Mouse (Mus musculus): Measurements from ENCODE around the gene Ltbp1. TPM values are rescaled to one million over a fixed set of nuclear protein-coding genes. Genes with fewer than 3 reads are reported as not detected.

The Ltbp1 gene
- polyA plus RNA-seq, 1 experiment from 2014 or later: 3.0 TPM

DNA sequence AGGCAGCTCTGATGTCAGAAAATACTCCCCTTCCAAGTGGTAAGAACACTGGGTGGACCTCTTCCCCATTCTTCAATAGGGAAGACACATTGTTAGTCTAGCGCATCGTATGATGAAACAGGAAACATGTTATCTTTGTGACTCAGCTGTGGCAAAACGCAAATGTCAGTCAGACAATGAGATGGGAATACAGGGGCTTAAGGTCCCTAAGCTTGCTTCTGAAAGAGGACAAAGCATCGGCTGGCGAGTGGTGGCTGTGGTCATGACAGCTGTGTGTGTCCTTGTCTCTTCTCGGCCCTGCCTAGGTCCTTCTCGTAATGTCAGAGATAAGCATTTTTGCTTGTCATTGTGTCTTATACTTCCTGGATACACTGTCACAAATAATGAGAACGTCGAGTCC is 194.3 kb downstream of the Ltbp1 start:
- Histone ChIP-seq H3K36me3 (ENCODE audit: poor library complexity, severe bottlenecking) (no peaks in the 10 kb centered on the region), H3K27me3 (no peaks in the 10 kb centered on the region), H3K4me3 (no peak overlapping the region), H3K4me1 (no peaks in the 10 kb centered on the region), H3K27ac (no peak overlapping the region), H3K9ac (no peak overlapping the region), H3K9me3 (replicated peaks) (no peaks in the 10 kb centered on the region), H3K4me2 (no peak overlapping the region)
- no peak for ATAC-seq
- 72% methylated on average over 9 of the region's 9 CpGs for WGBS

DNA sequence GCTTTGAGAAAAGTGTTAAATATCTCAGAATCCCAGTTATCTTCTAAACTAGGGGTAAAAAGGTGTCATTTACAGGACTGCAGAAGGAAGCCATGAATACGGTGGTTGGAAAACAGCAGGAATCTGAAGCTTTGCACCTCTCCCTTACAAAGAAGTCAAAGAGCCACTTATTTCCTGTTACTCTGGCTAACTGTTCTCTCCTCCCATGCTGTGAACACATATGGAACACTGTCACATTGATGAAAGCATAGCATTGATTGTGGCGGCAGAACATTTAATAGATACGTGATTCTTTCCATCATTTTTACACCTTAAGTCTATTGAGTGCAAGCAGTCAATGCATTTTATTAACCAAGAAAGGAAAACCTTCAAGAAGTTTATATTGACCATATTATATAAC is 196.9 kb downstream of the Ltbp1 start:
- Histone ChIP-seq H3K36me3 (ENCODE audit: poor library complexity, severe bottlenecking) (no peaks in the 10 kb centered on the region), H3K4me2 (no peak overlapping the region), H3K4me3 (no peak overlapping the region), H3K9ac (no peak overlapping the region), H3K27me3 (no peaks in the 10 kb centered on the region), H3K4me1 (no peaks in the 10 kb centered on the region), H3K9me3 (replicated peaks) (no peaks in the 10 kb centered on the region), H3K27ac (no peak overlapping the region)
- WGBS: 70% methylated on average over 3 of the region's 3 CpGs
- ATAC-seq: no peak

DNA sequence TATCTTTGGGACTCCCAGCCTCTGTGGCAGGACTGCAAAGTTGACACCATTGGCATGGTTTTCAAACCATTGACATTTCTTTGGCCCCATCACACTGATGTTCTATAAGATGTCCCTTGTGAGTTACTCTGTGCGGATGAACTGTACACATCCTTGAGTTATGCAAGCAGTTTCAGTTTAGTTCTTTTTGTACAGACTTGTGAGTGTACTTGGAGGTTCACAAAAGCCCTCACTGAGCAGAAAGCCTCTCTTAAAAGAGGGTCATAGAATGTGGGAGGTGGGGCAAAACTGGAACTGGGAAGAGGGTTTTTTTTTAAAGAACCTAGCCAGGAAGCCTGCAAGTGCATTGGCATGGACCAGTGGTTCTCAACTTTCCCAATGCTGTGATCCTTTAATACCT is 198.7 kb downstream of the Ltbp1 start:
- Histone ChIP-seq H3K4me1 (no peaks in the 10 kb centered on the region), H3K4me3 (no peak overlapping the region), H3K27ac (no peak overlapping the region), H3K9ac (no peak overlapping the region), H3K4me2 (no peak overlapping the region), H3K36me3 (ENCODE audit: poor library complexity, severe bottlenecking) (no peaks in the 10 kb centered on the region), H3K27me3 (no peaks in the 10 kb centered on the region), H3K9me3 (replicated peaks) (no peaks in the 10 kb centered on the region)
- 87% methylated on average over 1 of the region's 1 CpGs for WGBS
- ATAC-seq: no peak

DNA sequence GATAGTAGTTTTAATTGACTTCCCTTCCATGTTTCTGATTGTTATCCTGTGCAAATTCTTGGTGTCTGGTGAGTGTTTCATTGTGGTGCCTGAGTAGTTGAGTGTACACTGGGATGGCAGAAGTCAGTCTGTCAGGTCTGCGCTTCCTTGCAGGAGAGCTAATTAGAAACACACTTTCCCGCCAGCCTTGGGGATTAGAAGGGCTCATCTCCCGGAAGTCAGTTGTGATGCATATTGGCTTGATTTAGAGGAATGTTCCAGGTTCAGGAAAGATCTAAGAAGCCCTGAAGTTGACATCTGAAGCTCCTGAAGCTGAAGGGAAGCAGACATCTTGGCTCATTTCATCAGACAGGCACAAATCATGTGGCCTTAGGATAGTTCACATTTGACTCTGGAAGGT is 200.9 kb downstream of the Ltbp1 start:
- WGBS: 43% methylated on average over 3 of the region's 3 CpGs
- Histone ChIP-seq H3K27me3 (no peaks in the 10 kb centered on the region), H3K9ac (no peak overlapping the region), H3K36me3 (ENCODE audit: poor library complexity, severe bottlenecking) (no peaks in the 10 kb centered on the region), H3K9me3 (replicated peaks) (no peaks in the 10 kb centered on the region), H3K4me2 (no peak overlapping the region), H3K27ac (no peak overlapping the region), H3K4me1 (no peaks in the 10 kb centered on the region), H3K4me3 (no peak overlapping the region)
- no peak for ATAC-seq

DNA sequence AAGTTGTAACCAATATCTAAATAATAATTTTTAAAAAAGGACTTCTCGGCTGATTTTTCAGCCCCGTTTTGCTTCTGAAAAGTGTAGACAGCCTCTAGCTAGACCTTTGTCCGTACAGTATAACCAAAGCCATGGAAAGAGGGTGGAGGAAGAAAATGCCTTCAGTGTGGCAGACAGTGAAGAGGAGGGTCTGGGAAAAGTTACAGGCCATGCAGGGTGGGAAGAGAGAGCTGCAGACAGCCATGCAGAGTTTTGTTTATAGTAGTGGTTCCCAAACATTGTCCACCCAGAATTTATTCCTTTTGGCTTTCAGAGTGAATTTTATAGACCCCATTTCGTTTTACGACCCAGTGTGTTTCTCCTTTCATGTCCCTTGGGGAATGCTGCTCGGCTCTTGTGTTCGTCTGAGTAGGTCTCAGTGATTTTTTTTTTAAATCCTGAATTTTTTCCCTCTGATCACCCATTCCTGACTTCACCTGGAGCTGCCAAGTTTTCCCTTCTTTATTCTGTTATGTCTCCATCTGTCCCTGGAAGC is 202.9 kb downstream of the Ltbp1 start:
- Histone ChIP-seq H3K27me3 (no peaks in the 10 kb centered on the region), H3K4me2 (no peak overlapping the region), H3K9ac (no peak overlapping the region), H3K4me3 (no peak overlapping the region), H3K9me3 (replicated peaks) (no peaks in the 10 kb centered on the region), H3K4me1 (no peaks in the 10 kb centered on the region), H3K36me3 (ENCODE audit: poor library complexity, severe bottlenecking) (no peaks in the 10 kb centered on the region), H3K27ac (no peak overlapping the region)
- WGBS: 89% methylated on average over 7 of the region's 7 CpGs
- ATAC-seq: no peak

DNA sequence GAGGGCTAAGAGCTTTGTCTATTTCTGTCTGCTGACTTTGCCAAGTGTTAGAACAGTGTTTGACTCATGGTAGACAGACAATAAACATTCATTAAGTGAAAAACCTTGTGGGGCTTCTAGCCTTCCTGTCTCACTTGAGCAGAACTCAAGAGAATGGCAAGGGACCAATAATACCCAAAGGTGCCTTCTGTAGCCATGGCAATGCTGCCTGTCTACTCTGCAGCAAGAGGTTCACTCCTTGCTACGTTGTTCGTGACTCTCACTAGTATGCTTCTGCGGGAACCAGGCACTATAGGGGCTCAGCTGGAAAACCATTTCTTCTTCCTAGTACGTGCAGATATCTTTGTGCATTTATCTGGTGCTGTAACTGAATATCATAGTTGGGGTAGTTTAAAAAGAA is 205.2 kb downstream of the Ltbp1 start:
- Histone ChIP-seq H3K27ac (no peak overlapping the region), H3K4me3 (no peak overlapping the region), H3K9me3 (replicated peaks) (no peaks in the 10 kb centered on the region), H3K4me1 (no peaks in the 10 kb centered on the region), H3K36me3 (ENCODE audit: poor library complexity, severe bottlenecking) (no peaks in the 10 kb centered on the region), H3K27me3 (no peaks in the 10 kb centered on the region), H3K4me2 (no peak overlapping the region), H3K9ac (no peak overlapping the region)
- 89% methylated on average over 4 of the region's 4 CpGs for WGBS
- ATAC-seq: no peak

DNA sequence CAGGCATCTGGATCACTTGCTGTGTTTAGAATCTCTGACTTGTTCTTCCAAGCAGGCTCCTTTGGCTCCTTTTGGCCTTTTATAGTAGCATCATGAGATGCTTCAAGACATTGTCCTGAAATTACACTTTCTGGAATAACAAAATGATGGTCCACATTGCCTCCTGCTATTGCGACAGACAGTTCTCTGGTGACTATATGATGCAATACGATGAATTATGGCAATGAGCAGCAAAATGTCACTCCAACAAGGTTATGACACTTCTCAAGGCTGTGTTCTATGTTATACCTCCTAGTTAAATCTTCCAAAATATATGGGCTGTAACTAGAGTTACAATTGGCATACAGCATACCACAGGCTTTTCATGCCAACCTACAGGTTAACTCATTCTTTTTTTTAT is 211.0 kb downstream of the Ltbp1 start:
- H3K9ac ChIP-seq: no peak overlapping the region
- H3K27ac ChIP-seq: no peak overlapping the region
- 95% methylated on average over 2 of the region's 2 CpGs for WGBS
- no peaks in the 10 kb centered on the region for H3K4me1 ChIP-seq
- ATAC-seq: no peak
- no peaks in the 10 kb centered on the region for H3K27me3 ChIP-seq
- no peaks in the 10 kb centered on the region for H3K9me3 ChIP-seq (replicated peaks)
- no peak overlapping the region for H3K4me2 ChIP-seq
- no peaks in the 10 kb centered on the region for H3K36me3 ChIP-seq (ENCODE audit: poor library complexity, severe bottlenecking)
- H3K4me3 ChIP-seq: no peak overlapping the region

DNA sequence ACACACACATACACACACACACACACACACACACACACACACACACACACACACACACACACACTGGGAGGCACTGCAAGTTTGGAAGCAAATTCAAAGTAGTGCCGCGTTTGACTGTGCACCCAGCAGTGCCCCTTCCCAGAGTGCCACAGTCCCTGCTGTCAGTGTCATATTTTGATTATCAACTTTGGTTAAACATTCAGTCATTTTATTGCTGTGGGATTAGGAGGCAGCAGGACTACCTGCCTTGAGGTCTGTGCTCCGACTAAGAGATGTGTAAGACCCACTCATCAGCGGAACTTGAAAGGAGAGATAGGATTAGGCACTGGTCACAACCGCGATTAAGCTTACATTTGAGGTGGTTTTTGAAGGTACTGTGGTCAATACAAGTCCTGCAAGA is 213.3 kb downstream of the Ltbp1 start:
- Histone ChIP-seq H3K27me3 (no peaks in the 10 kb centered on the region), H3K4me1 (no peaks in the 10 kb centered on the region), H3K4me2 (no peak overlapping the region), H3K4me3 (no peak overlapping the region), H3K9me3 (replicated peaks) (no peaks in the 10 kb centered on the region), H3K36me3 (ENCODE audit: poor library complexity, severe bottlenecking) (no peaks in the 10 kb centered on the region), H3K27ac (no peak overlapping the region), H3K9ac (no peak overlapping the region)
- WGBS: 88% methylated on average over 6 of the region's 6 CpGs
- ATAC-seq: no peak

DNA sequence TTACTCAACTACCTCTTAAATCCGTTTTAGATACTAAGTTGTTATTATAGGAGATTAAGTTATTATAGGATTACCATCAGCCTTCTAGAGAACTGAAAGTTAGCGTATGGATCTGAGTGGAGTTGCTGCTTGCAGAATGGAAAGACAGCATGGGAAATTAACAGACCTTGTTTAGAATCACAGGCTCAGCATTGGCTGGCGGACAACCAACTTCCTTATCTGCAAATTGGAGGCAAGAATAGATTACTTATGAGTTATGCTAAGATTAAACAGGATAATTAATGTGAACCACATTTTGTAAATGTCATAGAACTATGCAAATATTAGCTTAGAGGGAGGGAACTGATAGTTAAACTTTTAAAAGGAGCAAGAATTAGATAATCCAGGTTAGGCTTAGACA is 223.0 kb downstream of the Ltbp1 start:
- Histone ChIP-seq H3K27me3 (no peaks in the 10 kb centered on the region), H3K4me2 (no peak overlapping the region), H3K9me3 (replicated peaks) (no peaks in the 10 kb centered on the region), H3K9ac (no peak overlapping the region), H3K27ac (no peak overlapping the region), H3K4me1 (no peaks in the 10 kb centered on the region), H3K36me3 (ENCODE audit: poor library complexity, severe bottlenecking) (no peaks in the 10 kb centered on the region), H3K4me3 (no peak overlapping the region)
- no peak for ATAC-seq
- 85% methylated on average over 3 of the region's 3 CpGs for WGBS

DNA sequence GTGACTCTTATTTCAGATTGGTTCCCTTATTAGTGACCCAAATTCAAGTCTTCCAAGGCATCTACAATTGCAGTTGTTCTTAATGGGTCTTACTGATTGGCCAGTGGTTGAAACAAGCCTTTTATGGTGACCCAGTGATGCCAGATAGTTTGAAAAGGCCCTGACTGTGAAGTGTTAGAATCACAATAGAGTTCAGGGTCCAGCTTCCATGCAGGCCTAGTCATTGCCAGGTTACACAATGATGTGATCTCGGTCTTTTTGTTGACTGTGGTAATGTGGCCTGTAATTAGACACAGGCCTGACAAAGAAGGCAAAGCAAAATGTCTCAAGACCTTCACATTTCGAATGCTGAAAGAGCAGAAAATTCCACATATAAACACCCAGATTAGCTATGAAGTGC is 227.8 kb downstream of the Ltbp1 start:
- Histone ChIP-seq H3K4me1 (no peaks in the 10 kb centered on the region), H3K4me3 (no peak overlapping the region), H3K4me2 (no peak overlapping the region), H3K9ac (no peak overlapping the region), H3K36me3 (ENCODE audit: poor library complexity, severe bottlenecking) (no peaks in the 10 kb centered on the region), H3K9me3 (replicated peaks) (no peaks in the 10 kb centered on the region), H3K27me3 (no peaks in the 10 kb centered on the region), H3K27ac (no peak overlapping the region)
- 9% methylated on average over 2 of the region's 2 CpGs for WGBS
- no peak for ATAC-seq

DNA sequence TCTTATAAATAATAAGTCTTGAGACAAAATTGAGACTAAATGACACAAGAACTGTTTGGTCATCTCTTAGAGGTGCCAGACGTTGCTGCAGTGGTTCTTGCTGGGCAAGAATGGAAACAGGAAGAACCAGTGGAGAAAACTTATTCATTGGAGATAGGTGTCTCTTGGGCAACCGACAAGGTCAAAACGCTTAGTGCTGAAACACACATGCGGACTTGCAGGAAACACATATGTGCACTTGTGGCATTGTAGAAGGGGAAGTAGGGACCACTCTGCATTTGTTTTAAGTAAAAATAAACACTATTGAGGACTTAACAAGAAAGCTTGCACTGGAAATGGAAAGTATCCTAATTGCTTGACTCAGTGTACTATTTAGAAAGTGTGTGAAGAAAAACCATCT is 228.6 kb downstream of the Ltbp1 start:
- H3K4me3 ChIP-seq: no peak overlapping the region
- ATAC-seq: no peak
- no peaks in the 10 kb centered on the region for H3K9me3 ChIP-seq (replicated peaks)
- WGBS: 84% methylated on average over 4 of the region's 4 CpGs
- no peak overlapping the region for H3K27ac ChIP-seq
- no peak overlapping the region for H3K4me2 ChIP-seq
- H3K36me3 ChIP-seq (ENCODE audit: poor library complexity, severe bottlenecking): no peaks in the 10 kb centered on the region
- no peak overlapping the region for H3K9ac ChIP-seq
- H3K27me3 ChIP-seq: no peaks in the 10 kb centered on the region
- H3K4me1 ChIP-seq: no peaks in the 10 kb centered on the region

DNA sequence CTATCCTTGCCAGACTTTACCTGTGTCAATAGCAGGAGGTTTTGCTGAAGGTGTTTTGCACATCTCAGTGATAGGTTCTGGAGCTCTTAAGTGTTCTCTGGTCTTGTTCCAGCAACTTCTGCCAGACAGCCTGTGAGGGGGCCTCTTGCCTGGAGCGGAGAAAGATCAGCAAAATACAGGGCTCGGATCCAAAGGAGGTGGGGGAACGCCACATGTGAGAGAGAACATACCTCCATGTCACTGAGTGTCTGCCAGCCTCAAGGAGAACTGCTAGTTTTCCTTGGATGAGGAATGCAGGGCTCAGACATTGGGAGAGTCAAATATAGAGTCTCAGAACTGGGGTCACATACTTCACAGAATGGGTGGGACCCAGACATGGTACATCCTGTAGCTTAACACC is 230.4 kb downstream of the Ltbp1 start:
- Histone ChIP-seq H3K27me3 (no peaks in the 10 kb centered on the region), H3K4me3 (no peak overlapping the region), H3K9ac (no peak overlapping the region), H3K4me1 (no peaks in the 10 kb centered on the region), H3K36me3 (ENCODE audit: poor library complexity, severe bottlenecking) (no peaks in the 10 kb centered on the region), H3K4me2 (no peak overlapping the region), H3K27ac (no peak overlapping the region), H3K9me3 (replicated peaks) (no peaks in the 10 kb centered on the region)
- 78% methylated on average over 3 of the region's 3 CpGs for WGBS
- ATAC-seq: no peak

DNA sequence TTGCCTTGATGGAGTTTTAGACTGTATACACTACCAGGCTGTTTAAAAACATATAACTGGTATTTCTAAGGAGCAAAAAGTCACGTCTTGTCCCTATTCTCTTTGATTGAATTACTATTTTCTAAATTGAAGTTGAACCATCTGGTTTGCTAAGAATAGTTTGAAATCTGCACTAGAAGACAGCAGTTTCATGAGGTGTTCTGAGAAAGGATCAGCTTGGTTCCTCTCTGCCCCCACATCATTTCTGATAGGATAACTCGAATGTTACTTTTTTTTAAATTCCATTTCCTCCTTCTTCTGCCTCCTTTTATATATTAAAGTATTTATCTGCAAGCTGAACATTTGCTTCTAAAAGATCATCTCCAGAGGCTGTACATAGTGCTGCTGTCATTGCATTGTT is 231.2 kb downstream of the Ltbp1 start:
- H3K4me1 ChIP-seq: no peaks in the 10 kb centered on the region
- no peak for ATAC-seq
- no peak overlapping the region for H3K4me3 ChIP-seq
- WGBS: 88% methylated on average over 2 of the region's 2 CpGs
- H3K9me3 ChIP-seq (replicated peaks): no peaks in the 10 kb centered on the region
- no peak overlapping the region for H3K4me2 ChIP-seq
- H3K9ac ChIP-seq: no peak overlapping the region
- H3K36me3 ChIP-seq (ENCODE audit: poor library complexity, severe bottlenecking): no peaks in the 10 kb centered on the region
- no peak overlapping the region for H3K27ac ChIP-seq
- no peaks in the 10 kb centered on the region for H3K27me3 ChIP-seq

Data from forebrain, embryonic 13.5 days (tissue).